Mouse (Mus musculus): ENCODE measurements around the gene Serpina3a.

DNA sequence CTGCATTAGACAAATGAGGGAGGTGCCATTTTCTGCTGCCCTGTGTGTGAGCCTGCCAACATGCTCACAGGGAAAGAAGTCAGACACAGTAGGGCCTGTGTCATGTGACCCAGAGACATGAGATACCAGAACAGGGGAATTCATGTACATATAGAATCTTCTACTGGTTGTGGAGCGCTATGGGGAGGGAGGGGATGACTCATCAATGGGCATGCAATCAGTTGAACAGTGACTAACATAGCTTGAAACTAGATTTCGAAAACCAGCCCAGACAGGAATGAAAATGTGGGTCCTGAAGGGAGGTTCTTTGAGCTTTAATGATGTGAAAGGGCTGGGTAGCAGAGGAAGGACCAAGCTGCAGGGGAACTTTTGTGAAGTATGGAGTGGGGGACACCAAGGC lies 11.5 kb downstream of the Serpina3a start:
- TF ChIP-seq MAX (IDR thresholded peaks at IDR 0.05): no peak
- TF ChIP-seq FOSL1 (IDR thresholded peaks at IDR 0.05; ENCODE audit: insufficient read depth, low read length, poor library complexity, severe bottlenecking): no peak
- no peak for TF ChIP-seq CTCF (IDR thresholded peaks at IDR 0.05; ENCODE audit: control insufficient read depth, insufficient read depth, insufficient read length)
- no peak for TF ChIP-seq MYOD1 (IDR thresholded peaks at IDR 0.05; ENCODE audit: control insufficient read depth, insufficient read length, low read depth)
- peak; percentile 41 for TF ChIP-seq USF1 (IDR thresholded peaks at IDR 0.05; ENCODE audit: low read depth)
- no peak for TF ChIP-seq CEBPB (IDR thresholded peaks at IDR 0.05; ENCODE audit: low read depth)
